Mouse (Mus musculus): ENCODE measurements around the gene Gdi1. TPM values are rescaled to one million over a fixed set of nuclear protein-coding genes. Genes with fewer than 3 reads are reported as not detected.
"Not testable (repeated sequence)": the region's sequence is repeated elsewhere in the genome, so short reads cannot be mapped to it uniquely, and the experiment has no call there.

Gene Gdi1
- polyA plus RNA-seq, 1 experiment from 2014 or later: 748 TPM

DNA sequence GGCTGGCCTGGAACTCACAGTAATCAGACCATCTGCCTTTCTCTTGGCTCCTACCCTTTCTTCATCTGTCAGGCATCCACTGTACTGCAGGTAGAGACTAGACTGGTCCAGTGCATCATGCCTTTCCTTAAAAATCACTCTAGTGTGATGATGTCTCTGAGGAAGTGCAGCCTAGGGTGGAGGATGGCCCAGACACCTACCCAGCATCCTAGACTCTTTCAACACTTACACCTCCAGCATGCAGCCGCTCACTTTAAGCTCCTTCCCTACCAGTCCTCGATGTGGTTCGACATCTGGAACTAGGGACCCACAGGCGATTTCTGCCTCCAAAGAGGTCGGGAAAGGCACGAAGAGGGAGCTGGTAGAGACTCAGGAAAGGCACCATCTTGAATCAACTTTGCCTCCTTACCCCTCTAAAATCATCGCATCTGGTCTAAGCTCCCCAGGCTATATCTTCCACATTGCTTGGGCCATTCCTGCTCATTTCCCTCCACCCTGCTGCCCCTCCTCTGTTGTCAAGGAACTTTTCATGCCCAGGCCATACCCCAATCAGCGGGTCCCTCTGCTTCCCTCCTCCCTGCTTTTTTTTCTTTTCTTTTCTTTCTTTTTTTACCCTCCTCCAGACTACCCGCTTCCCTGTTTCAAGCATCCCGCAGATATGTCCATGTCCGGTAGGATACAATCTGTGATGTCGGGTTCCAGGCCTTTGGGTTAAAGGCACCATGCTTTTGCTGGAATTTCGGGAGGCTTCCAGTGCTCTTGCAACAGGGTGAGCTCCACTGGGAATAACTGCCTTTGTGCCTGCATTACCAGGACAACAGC is 48.1 kb downstream of the Gdi1 start:
- peak; percentile 66 for ATAC-seq (ENCODE audit: low FRiP score, low read depth)
- Histone ChIP-seq H3K4me3 (peak overlapping the region; percentile 39), H3K4me2 (replicated peaks) (peak overlapping the region; percentile 63), H3K27ac (no peak overlapping the region), H3K36me3 (no peaks in the 10 kb centered on the region), H3K27me3 (replicated peaks) (no peaks in the 10 kb centered on the region), H3K9me3 (no peaks in the 10 kb centered on the region), H3K4me1 (no peaks in the 10 kb centered on the region), H3K9ac (peak overlapping the region; percentile 55)
- 27% methylated on average over 13 of the region's 13 CpGs for WGBS

GRCm38 (mm10) chrX:74353467-74353770 is 48.6 kb downstream of the Gdi1 start, which contains the start of gene Lage3:
Gene Lage3, minus strand, starts transcription at chrX:74353618.
- H3K27ac ChIP-seq: no peak within 1 kb of the TSS

DNA sequence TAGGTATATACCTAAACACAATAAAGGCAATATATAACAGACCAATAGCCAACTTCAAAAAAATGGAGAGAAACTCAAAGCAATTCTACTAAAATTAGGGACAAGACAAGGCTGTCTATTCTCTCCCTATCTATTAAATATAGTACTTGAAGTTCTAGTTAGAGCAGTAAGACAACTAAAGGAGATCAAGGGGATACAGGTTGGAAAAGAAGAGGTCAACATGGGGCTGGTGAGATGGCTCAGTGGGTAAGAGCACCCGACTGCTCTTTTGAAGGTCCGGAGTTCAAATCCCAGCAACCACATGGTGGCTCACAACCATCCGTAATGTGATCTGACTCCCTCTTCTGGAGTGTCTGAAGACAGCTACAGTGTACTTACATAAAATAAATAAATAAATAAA is 52.3 kb downstream of the Gdi1 start:
- not testable (repeated sequence) for H3K9ac ChIP-seq; ATAC-seq (ENCODE audit: low FRiP score, low read depth)
- WGBS: 90% methylated on average over 3 of the region's 3 CpGs

More at GRCm38 (mm10) chrX:74353467-74353770, 48.6 kb downstream of the Gdi1 start, which contains the start of gene Lage3:
- peak within 1 kb of the TSS; percentile 39 for H3K4me3 ChIP-seq
- H3K9ac ChIP-seq: peak within 1 kb of the TSS; percentile 55
- ATAC-seq (ENCODE audit: low FRiP score, low read depth): peak; percentile 80
- H3K27me3 ChIP-seq (replicated peaks): no peaks in the 10 kb centered on the region
- H3K36me3 ChIP-seq: no peaks in the 10 kb centered on the region
- no peaks in the 10 kb centered on the region for H3K4me1 ChIP-seq
- peak within 1 kb of the TSS; percentile 63 for H3K4me2 ChIP-seq (replicated peaks)
- H3K9me3 ChIP-seq: no peaks in the 10 kb centered on the region
- 18% methylated on average over 13 of the region's 22 CpGs for WGBS

DNA sequence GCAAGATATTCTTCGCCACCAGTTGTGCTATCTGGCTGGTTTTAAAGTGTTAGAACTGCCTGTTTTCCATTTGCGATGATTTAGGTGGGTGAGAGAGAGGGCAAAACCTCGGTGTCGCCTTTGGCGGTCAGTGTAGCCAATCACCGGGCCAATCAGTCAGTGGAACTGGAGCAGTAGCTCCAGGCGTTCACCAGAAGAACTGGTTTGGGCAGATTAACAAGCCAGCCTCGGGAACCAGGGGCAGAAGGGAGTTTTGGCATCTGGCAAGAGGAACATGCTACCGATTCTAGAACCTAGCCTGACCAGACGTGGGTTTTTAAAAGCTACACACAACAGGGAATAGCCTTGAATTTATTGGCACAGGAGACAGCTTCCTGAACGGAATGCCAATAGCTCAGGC is 54.4 kb downstream of the Gdi1 start:
- no peaks in the 10 kb centered on the region for H3K27me3 ChIP-seq (replicated peaks)
- no peaks in the 10 kb centered on the region for H3K9me3 ChIP-seq
- no peak overlapping the region for H3K9ac ChIP-seq
- 53% methylated on average over 11 of the region's 11 CpGs for WGBS
- no peak for ATAC-seq (ENCODE audit: low FRiP score, low read depth)
- H3K36me3 ChIP-seq: no peaks in the 10 kb centered on the region
- no peak overlapping the region for H3K27ac ChIP-seq
- no peak overlapping the region for H3K4me2 ChIP-seq (replicated peaks)
- no peak overlapping the region for H3K4me3 ChIP-seq
- no peaks in the 10 kb centered on the region for H3K4me1 ChIP-seq

More for the DNA sequence above, 52.3 kb downstream of the Gdi1 start:
- H3K4me3 ChIP-seq; H3K36me3 ChIP-seq; H3K27ac ChIP-seq; H3K27me3 ChIP-seq (replicated peaks); H3K4me2 ChIP-seq (replicated peaks); H3K4me1 ChIP-seq; H3K9me3 ChIP-seq: not testable (repeated sequence)

Small RNAs within 50 kb of the gene (microRNA-seq; reads per million reads assigned to microRNA genes)
- gene Mir7091 (not detected), gene Mir7092 (not detected)

Other genes with a start within 250 kb of the Gdi1 start
- not detected in 2 replicates for gene Opn1mw, start 177.5 kb upstream of the Gdi1 start, polyA plus RNA-seq (2016; fragmentation: Nextera tagmentation; extraction: Ambion mirVana)
- 14.4 and 14.5 TPM in 2 replicates for gene Mecp2, start 169.6 kb upstream of the Gdi1 start, polyA plus RNA-seq (2016; fragmentation: Nextera tagmentation; extraction: Ambion mirVana)
- not detected in 2 replicates for gene Tex28, start 137.2 kb upstream of the Gdi1 start, polyA plus RNA-seq (2016; fragmentation: Nextera tagmentation; extraction: Ambion mirVana)
- 0.10 TPM in 1 of 2 replicates, not detected in the other for gene Tktl1, start 127.7 kb upstream of the Gdi1 start, polyA plus RNA-seq (2016; fragmentation: Nextera tagmentation; extraction: Ambion mirVana)
- gene Flna, start 55.2 kb upstream of the Gdi1 start, polyA plus RNA-seq (2016; fragmentation: Nextera tagmentation; extraction: Ambion mirVana): 158 and 170 TPM in 2 replicates
- 16.5 and 18.2 TPM in 2 replicates for gene Emd, start 50.3 kb upstream of the Gdi1 start, polyA plus RNA-seq (2016; fragmentation: Nextera tagmentation; extraction: Ambion mirVana)
- 527 and 575 TPM in 2 replicates for gene Rpl10, start 34.2 kb upstream of the Gdi1 start, polyA plus RNA-seq (2016; fragmentation: Nextera tagmentation; extraction: Ambion mirVana)
- gene Taz, start 23.1 kb upstream of the Gdi1 start, polyA plus RNA-seq (2016; fragmentation: Nextera tagmentation; extraction: Ambion mirVana): 86.7 and 93.3 TPM in 2 replicates
- gene Dnase1l1, start 22.7 kb upstream of the Gdi1 start, polyA plus RNA-seq (2016; fragmentation: Nextera tagmentation; extraction: Ambion mirVana): 3.9 and 5.7 TPM in 2 replicates
- gene Atp6ap1, start 7.9 kb upstream of the Gdi1 start, polyA plus RNA-seq (2016; fragmentation: Nextera tagmentation; extraction: Ambion mirVana): 151 and 161 TPM in 2 replicates
- 54.5 and 64.5 TPM in 2 replicates for gene Fam50a, start 8.0 kb downstream of the Gdi1 start, polyA plus RNA-seq (2016; fragmentation: Nextera tagmentation; extraction: Ambion mirVana)
- gene Plxna3, start 24.1 kb downstream of the Gdi1 start, polyA plus RNA-seq (2016; fragmentation: Nextera tagmentation; extraction: Ambion mirVana): 47.0 and 54.6 TPM in 2 replicates
- gene Lage3, start 48.6 kb downstream of the Gdi1 start, polyA plus RNA-seq (2016; fragmentation: Nextera tagmentation; extraction: Ambion mirVana): 83.2 and 89.6 TPM in 2 replicates
- gene Ubl4a, start 68.2 kb downstream of the Gdi1 start, polyA plus RNA-seq (2016; fragmentation: Nextera tagmentation; extraction: Ambion mirVana): 61.1 and 63.7 TPM in 2 replicates
- gene Slc10a3, start 68.4 kb downstream of the Gdi1 start, polyA plus RNA-seq (2016; fragmentation: Nextera tagmentation; extraction: Ambion mirVana): 8.3 and 8.4 TPM in 2 replicates
- 27.3 and 31.5 TPM in 2 replicates for gene Fam3a, start 88.3 kb downstream of the Gdi1 start, polyA plus RNA-seq (2016; fragmentation: Nextera tagmentation; extraction: Ambion mirVana)
- gene Ikbkg, start 88.3 kb downstream of the Gdi1 start, polyA plus RNA-seq (2016; fragmentation: Nextera tagmentation; extraction: Ambion mirVana): 19.9 and 21.2 TPM in 2 replicates
- gene G6pdx, start 124.2 kb downstream of the Gdi1 start, polyA plus RNA-seq (2016; fragmentation: Nextera tagmentation; extraction: Ambion mirVana): 47.6 and 57.4 TPM in 2 replicates
- gene Gm6880, start 176.4 kb downstream of the Gdi1 start, polyA plus RNA-seq (2016; fragmentation: Nextera tagmentation; extraction: Ambion mirVana): not detected in 2 replicates